Mouse (Mus musculus) small intestine, adult 2 months (tissue): ENCODE measurements around the gene Ppp2r2c.

Source experiments
- CTCF ChIP-seq: fragments of 200-500 bp; IDR thresholded peaks from 2 replicates; pipeline ENCODE4 v1.5.1; 2012; ENCODE audit warnings: low read depth, mild to moderate bottlenecking, control low read depth, inconsistent platforms, low read length, moderate library complexity, mixed read lengths; ENCODE audit not compliant: insufficient replicate concordance, insufficient read length; ENCODE audit errors: extremely low read depth
- POLR2A ChIP-seq: fragments of 200-500 bp; IDR thresholded peaks from 2 replicates; pipeline ENCODE4 v1.6.1; 2012; ENCODE audit warnings: low read depth, mild to moderate bottlenecking, control low read depth, inconsistent platforms, low read length, moderate library complexity

GRCm38 (mm10) chr5:36891793-36892470, 23.6 kb downstream of the Ppp2r2c start:
- TF ChIP-seq POLR2A (no peak), CTCF (no peak)
